Mouse (Mus musculus): Measurements from ENCODE around the gene Hoxa1.

DNA sequence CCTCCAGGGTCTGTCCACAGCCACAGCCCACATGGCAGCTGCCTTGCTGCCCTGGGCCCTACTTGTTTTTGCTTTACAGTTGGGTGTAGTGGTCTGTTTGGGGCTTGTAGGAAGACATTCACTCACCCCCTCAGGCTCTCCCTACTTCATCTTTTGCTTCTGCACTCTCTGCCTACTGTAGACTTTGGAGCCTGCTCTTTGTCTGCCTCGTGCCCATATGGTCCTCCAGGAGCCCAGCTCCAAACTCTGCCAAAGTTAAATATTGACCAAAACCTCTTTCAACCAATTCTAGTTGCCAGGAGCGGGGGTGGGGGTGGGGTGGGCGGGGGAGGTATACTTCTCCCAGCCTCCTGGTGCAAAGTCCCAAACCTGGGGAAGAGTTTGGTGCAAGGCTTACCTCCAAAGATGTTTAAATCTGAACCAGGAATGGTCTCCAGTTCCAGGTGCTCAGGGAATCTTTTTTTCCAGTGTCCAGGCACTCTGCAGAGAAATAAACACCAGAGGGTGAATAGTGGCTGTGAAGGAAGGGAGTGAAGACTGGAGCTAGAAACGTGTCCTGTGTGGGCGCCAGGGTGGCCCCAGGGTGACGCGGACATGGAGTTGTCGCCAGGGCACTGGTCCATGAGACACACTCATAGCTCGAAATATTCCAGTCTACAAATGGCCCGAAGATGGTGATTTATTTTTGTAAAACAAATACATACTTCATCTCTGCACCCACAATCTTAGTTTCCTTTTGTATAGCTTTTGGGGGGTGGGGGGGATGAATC, 25.4 kb upstream of the Hoxa1 start:
- no peak for TF ChIP-seq ZMIZ1 (IDR thresholded peaks at IDR 0.05; ENCODE audit: low read depth, low read length)
- no peak for TF ChIP-seq CTCF (conservative IDR thresholded peaks at IDR 0.05 in 1 of 2, IDR thresholded peaks at IDR 0.05 in 1 of 2; ENCODE audit: low read depth in 2 of 2, low read length in 2 of 2)
- no peak for TF ChIP-seq TBP (conservative IDR thresholded peaks at IDR 0.05; ENCODE audit: low read depth, low read length)
- TF ChIP-seq ZNF384 (IDR thresholded peaks at IDR 0.05; ENCODE audit: low read depth, low read length), result no peak
- TF ChIP-seq HCFC1 (IDR thresholded peaks at IDR 0.05; ENCODE audit: low read depth, low read length), result no peak
- TF ChIP-seq JUN (IDR thresholded peaks at IDR 0.05; ENCODE audit: insufficient read depth, low read depth, low read length), result no peak
